Mouse (Mus musculus): ENCODE measurements at regions not wholly inside any gene's neighbourhood (a gene's known extent, or its start where the extent isn't known, plus 50 kb on each side); places are given as distances from the start of the nearest gene placed in this dataset.

DNA sequence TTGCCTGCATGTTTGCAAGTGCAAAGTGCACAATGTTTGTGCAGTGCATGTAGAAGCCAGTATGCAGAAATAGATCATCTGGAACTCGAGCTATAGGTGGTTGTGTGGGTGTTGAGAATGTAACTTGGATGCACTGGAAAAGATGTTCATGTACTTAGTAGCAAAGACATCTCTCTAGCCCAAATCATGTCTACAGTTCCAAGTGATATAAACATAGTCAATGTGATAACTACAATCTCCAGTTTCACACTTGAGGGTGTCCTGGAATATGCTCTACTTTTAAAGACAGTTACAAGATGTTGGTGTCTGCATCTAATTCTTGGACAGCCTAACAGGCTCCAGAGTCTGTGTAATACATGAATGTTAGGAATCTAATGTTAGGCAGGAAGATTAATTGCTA, 657.4 kb downstream of the Nsun3 start:
- peak; percentile 15 for DNase-seq (ENCODE audit: low spot score)

DNA sequence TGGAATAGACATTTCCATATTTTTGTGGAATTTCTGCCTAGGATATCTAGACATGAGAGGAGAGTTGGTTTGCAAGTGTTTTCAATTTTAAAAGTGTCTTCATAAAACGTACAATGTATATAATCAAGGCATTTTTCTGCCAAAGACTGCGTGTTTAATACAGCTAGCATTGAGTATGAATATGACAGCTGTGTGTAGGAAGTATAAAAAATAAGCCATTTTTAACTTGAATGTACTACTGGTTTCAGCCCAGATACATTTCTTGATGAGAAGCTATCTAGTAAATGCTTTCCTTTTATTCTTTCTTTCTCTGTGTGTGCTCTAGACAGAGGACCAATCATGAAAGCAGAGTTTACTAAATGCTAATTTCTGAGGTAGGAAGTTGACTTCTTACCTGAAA, 658.5 kb downstream of the Nsun3 start:
- peak; percentile 10 for DNase-seq (ENCODE audit: low spot score)

DNA sequence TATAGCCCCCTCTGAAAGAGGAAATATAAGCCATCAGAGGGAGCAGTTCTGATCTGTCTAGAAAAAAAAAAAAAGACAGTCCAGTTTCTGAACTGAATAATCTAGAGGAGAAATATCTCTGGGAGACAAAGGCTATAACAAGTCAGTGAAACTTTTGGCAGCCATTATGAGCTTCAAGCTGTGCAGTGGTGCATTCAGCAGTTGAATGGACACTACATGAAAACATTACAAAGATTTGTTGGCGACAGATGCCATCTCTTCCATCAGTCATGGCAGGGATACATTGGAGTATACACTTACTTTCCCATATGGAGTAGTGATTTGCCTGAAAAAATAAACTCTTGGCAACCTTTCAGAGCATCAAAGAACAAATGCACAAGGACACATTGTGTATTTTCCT, 660.8 kb downstream of the Nsun3 start:
- no peak for DNase-seq (ENCODE audit: low spot score)

All from left cerebral cortex, adult 11 months (tissue).